Mouse (Mus musculus) heart, adult 11 months (tissue): ENCODE measurements at regions not wholly inside any gene's neighbourhood (a gene's known extent, or its start where the extent isn't known, plus 50 kb on each side); places are given as distances from the start of the nearest gene placed in this dataset.

Experiments used
- DNase-seq: peaks from one replicate; pipeline ENCODE4 v3.0.0; 2022

GRCm38 (mm10) chr9:102782926-102783850 lies 51.5 kb upstream of the Ryk start:
- no peak for DNase-seq

DNA sequence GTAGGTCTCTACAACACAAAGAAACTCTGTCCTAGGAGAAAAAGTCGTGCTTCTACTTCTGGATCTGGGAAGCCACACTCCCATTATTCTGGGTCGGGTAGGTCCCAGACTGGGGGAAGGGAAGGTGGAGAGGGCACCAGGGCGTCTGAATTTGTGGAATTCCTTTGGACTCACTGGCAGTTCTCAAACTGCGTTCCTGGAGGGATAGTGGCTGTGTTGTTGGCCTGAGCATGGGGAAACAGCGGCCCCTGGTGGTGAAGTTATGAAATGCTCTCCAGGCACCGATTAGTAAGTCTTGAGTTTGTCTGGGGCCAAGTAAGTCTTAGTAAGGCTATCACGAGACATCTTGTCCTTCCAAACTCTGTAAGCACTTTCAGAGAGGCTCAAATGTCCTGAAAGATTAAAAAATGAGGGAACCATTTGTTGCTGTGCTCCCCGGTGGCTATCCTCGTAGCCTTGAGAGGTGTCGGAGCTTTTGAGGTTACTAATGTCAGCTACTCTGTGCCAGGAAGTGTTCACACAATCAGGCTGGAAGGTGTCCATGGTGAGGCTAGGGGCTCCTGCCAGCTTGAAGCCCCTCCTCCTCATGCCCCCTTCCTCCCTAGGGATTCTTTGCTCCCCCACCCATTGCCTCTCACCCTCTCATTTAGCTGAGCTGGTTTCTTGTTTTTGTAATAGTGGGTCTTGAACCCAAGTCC lies 50.2 kb upstream of the Ryk start:
- DNase-seq, result peak; percentile 98
